Mouse (Mus musculus) stomach, postnatal 0 days (tissue): ENCODE results near the gene Kcna10.

ENCODE experiments used
- CTCF ChIP-seq: IDR thresholded peaks from 2 replicates; pipeline ENCODE4 v1.5.1; 2016; ENCODE audit warnings: antibody characterized with exemption, low read depth, mild to moderate bottlenecking, moderate library complexity
- EP300 ChIP-seq: optimal IDR thresholded peaks from 2 replicates; pipeline ENCODE3; 2016; ENCODE audit warnings: antibody characterized with exemption

DNA sequence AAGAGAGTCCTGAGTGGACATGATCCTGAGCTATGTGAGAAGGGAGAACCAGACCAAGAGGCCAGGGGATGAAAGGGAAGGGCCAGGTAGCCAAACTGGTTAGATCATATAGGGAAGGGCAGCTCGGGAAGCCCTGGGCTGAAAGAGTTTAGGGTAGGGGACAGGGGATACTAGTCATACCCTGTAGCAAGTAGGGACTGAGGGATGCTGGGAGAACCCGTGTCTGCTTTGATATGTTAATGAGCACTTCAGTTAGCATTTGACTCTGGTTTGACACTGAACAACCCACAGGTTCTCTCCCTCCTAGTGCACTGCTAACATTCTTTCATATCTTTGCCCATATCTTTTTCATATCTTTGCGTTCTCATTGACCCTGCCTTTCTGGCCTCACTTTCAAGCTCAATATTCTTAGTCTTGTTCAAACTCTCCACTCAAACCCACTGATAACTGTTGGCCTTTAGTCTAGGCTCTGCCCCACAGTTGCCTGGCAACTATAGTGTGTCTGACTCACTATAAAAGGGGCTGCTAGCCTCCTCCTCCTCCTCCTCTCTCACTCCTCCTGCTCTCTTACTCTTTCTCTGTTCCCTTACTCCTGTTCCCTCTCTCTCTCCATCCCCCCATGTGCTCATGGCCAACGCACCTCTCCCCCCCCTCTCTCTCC is 23.8 kb downstream of the Kcna10 start:
- no peak for TF ChIP-seq CTCF
- no peak for TF ChIP-seq EP300
